20 mouse cellular contexts compared by ENCODE assay signal in the genomic region with DNA sequence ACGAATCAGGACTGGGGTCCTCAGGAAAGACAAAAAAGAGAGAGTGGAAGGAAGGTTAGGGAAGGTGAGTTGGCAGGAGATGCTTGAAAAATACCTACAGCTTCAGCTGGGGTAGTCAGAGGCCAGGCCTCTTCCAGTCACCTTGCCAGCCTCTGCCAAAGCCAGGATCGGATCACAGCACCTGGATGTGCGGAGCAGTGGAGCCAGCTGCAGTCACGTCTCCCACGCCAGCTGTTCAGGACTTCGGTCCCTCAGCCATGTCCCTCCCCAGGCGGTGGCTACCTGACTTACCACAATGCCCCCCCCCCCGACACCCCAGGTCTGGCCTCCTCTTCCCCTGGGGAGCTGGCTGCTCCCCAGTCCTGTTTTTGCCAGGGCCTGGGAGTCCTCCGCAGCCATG.
"Had no signal": no experiment of that assay in that cellular context is flagged by ENCODE, and none has a peak within 500 bp of the region (broad histone marks: within the 10 kb centered on the region; RNA-seq: fewer than 3 reads in every experiment).

No protein-coding gene starts in this region.

- ATAC-seq: midbrain, embryonic 16.5 days had no signal

- H3K36me3 ChIP-seq: midbrain, embryonic 10.5 days; midbrain, embryonic 12.5 days; neural tube, embryonic 13.5 days; neural tube, embryonic 15.5 days; stomach, embryonic 15.5 days had no signal

- H3K9ac ChIP-seq: lung, embryonic 14.5 days; midbrain, embryonic 12.5 days; neural tube, embryonic 13.5 days; neural tube, embryonic 15.5 days; stomach, embryonic 15.5 days had no signal

- H3K27ac ChIP-seq: midbrain, embryonic 10.5 days; midbrain, embryonic 12.5 days; neural tube, embryonic 13.5 days; neural tube, embryonic 15.5 days; stomach, embryonic 15.5 days had no signal

- DNase-seq: lung, adult 18-20 months; lung, embryonic 14.5 days; lung, postnatal 10 days; lung, postnatal 4 days; midbrain, embryonic 14.5 days; retina, postnatal 1 day; right cerebral cortex, adult 18-20 months; right cerebral cortex, postnatal 25 days; right cerebral cortex, postnatal 4 days; spleen, adult 18-20 months; thymus, adult 2 months; thymus, postnatal 25 days; thymus, postnatal 4 days had no signal

- H3K27me3 ChIP-seq: stomach, embryonic 15.5 days had no signal

- H3K9me3 ChIP-seq: midbrain, embryonic 10.5 days; midbrain, embryonic 12.5 days; neural tube, embryonic 13.5 days; neural tube, embryonic 15.5 days; stomach, embryonic 15.5 days had no signal

- H3K4me2 ChIP-seq: lung, embryonic 14.5 days; midbrain, embryonic 12.5 days; neural tube, embryonic 13.5 days; neural tube, embryonic 15.5 days; stomach, embryonic 15.5 days had no signal

- H3K4me3 ChIP-seq: midbrain, embryonic 10.5 days; midbrain, embryonic 12.5 days; myocyte; neural tube, embryonic 13.5 days; neural tube, embryonic 15.5 days; stomach, embryonic 15.5 days had no signal

- H3K4me1 ChIP-seq: midbrain, embryonic 12.5 days; neural tube, embryonic 13.5 days; neural tube, embryonic 15.5 days; stomach, embryonic 15.5 days had no signal
